Mouse (Mus musculus): ENCODE measurements around the gene Mast3. TPM values are rescaled to one million over a fixed set of nuclear protein-coding genes. Genes with fewer than 3 reads are reported as not detected.

The Mast3 gene
- polyA plus RNA-seq, 1 experiment, result 71.9 TPM

DNA sequence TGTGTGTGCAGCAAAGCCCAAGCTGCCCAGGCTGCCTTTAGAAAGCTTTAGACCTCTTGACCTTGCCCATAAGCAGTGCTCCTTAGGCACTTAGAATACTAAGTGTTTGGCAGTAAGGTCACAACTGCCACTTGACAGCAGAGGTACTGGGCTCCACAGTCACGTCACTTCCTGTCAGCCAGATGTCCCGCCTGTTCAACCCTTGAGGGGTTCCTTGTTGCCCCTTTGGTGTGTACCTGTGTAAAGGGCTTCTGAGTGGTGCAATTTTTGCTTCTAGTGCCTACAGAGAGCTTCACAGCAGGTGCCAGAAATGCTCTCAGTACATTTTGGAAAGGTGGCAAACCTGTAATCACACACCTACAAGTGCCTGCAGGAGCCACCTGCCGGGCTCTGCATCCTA, 66.6 kb downstream of the Mast3 start:
- WGBS, result 49% methylated on average over 3 of the region's 3 CpGs
- peaks cover 16% of the 10 kb centered on the region for H3K27me3 ChIP-seq (ENCODE audit: control insufficient read depth, insufficient read depth, low read length)
- no peak for TF ChIP-seq POLR2A (IDR thresholded peaks at IDR 0.05; ENCODE audit: low read depth, low read length)
- TF ChIP-seq CTCF (IDR thresholded peaks at IDR 0.05; ENCODE audit: extremely low read depth, insufficient read length, insufficient replicate concordance, low read depth, low read length), result no peak
- H3K4me1 ChIP-seq (ENCODE audit: control insufficient read depth, insufficient read depth, insufficient read length, low read length), result no peaks in the 10 kb centered on the region; the same call in 1 of the 2 replicates
- no peaks in the 10 kb centered on the region for H3K36me3 ChIP-seq (ENCODE audit: control insufficient read depth, insufficient read depth, low read length)
- no peak overlapping the region for H3K27ac ChIP-seq (ENCODE audit: insufficient read depth, low read depth, low read length)
- no peak overlapping the region for H3K4me3 ChIP-seq (ENCODE audit: low read depth, low read length)

DNA sequence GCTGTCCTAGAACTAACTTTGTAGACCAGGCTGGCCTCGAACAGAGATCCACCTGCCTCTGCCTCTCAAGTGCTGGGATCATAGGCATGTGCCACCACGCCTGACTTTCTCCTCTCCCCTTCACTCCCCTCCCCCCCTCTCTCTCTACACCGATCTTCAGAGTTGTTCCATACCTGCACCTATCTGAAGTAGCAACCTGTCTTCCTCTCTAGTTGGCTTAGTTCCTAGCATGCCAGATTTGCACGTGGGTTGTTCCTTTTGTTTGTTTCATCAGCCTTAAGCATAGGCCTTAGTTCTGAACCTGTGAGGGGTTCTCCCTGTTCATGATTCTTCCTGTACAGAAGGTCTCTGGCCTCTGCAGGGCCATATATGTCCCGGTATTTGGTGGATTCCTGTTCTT, 67.1 kb downstream of the Mast3 start:
- Histone ChIP-seq H3K36me3 (ENCODE audit: control insufficient read depth, insufficient read depth, low read length) (no peaks in the 10 kb centered on the region), H3K27me3 (ENCODE audit: control insufficient read depth, insufficient read depth, low read length) (peaks cover 11% of the 10 kb centered on the region), H3K27ac (ENCODE audit: insufficient read depth, low read depth, low read length) (no peak overlapping the region), H3K4me1 (ENCODE audit: control insufficient read depth, insufficient read depth, insufficient read length, low read length) (no peaks in the 10 kb centered on the region), H3K4me3 (ENCODE audit: low read depth, low read length) (no peak overlapping the region)
- 60% methylated on average over 5 of the region's 5 CpGs for WGBS
- TF ChIP-seq POLR2A (IDR thresholded peaks at IDR 0.05; ENCODE audit: low read depth, low read length), result no peak
- no peak for TF ChIP-seq CTCF (IDR thresholded peaks at IDR 0.05; ENCODE audit: extremely low read depth, insufficient read length, insufficient replicate concordance, low read depth, low read length)

GRCm38 (mm10) chr8:70730956-70731355, 73.9 kb downstream of the Mast3 start:
- Histone ChIP-seq H3K27ac (ENCODE audit: insufficient read depth, low read depth, low read length) (no peak overlapping the region), H3K4me3 (ENCODE audit: low read depth, low read length) (no peak overlapping the region), H3K36me3 (ENCODE audit: control insufficient read depth, insufficient read depth, low read length) (no peaks in the 10 kb centered on the region), H3K27me3 (ENCODE audit: control insufficient read depth, insufficient read depth, low read length) (peaks cover 5% of the 10 kb centered on the region), H3K4me1 (ENCODE audit: control insufficient read depth, insufficient read depth, insufficient read length, low read length) (peaks cover 6% of the 10 kb centered on the region; the same call in 1 of the 2 replicates)
- TF ChIP-seq POLR2A (IDR thresholded peaks at IDR 0.05; ENCODE audit: low read depth, low read length), result no peak
- no peak for TF ChIP-seq CTCF (IDR thresholded peaks at IDR 0.05; ENCODE audit: extremely low read depth, insufficient read length, insufficient replicate concordance, low read depth, low read length)
- WGBS, result 83% methylated on average over 4 of the region's 4 CpGs

DNA sequence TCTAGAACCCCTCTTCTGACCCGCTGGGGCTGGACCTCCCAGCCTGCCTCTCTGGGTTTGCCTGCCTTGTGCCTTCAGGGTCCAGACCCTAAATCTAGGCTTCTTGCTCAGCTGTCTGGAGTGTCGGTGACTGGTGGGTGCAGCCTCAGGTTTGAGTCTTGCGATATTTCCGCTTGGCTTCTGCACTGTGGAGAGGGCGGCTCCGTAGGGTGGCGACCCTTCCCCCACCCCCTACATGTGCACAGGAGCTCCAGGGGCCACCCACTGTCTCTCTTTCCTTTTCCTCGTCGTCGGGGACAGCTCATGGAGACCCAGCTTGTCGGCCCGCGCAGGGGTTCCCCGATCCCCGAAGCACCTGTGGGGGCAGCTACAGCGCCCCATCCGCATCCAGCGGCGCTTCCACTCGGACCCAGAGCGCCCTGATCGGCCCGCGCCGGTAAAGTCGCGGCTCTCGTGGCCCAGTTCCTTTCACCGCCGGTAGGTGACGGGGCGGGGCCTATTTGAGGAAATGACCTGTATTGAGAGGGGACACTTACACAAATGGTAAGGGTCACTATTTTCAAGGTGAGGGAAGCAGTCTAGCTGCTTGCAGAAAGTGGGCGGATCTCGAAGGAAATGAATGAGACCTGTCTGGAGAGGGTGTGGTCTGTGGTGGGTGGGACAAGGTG, 74.9 kb downstream of the Mast3 start:
- Histone ChIP-seq H3K36me3 (ENCODE audit: control insufficient read depth, insufficient read depth, low read length) (no peaks in the 10 kb centered on the region), H3K4me1 (ENCODE audit: control insufficient read depth, insufficient read depth, insufficient read length, low read length) (peaks cover 6% of the 10 kb centered on the region; the same call in 1 of the 2 replicates), H3K4me3 (ENCODE audit: low read depth, low read length) (peak overlapping the region; percentile 39), H3K27ac (ENCODE audit: insufficient read depth, low read depth, low read length) (no peak overlapping the region), H3K27me3 (ENCODE audit: control insufficient read depth, insufficient read depth, low read length) (peaks cover 3% of the 10 kb centered on the region; the same call in 1 of the 2 replicates)
- TF ChIP-seq CTCF (IDR thresholded peaks at IDR 0.05; ENCODE audit: extremely low read depth, insufficient read length, insufficient replicate concordance, low read depth, low read length) (peak; percentile 46; the same call in 1 of the 2 replicates), POLR2A (IDR thresholded peaks at IDR 0.05; ENCODE audit: low read depth, low read length) (no peak)
- WGBS, result 3% methylated on average over 34 of the region's 34 CpGs

Other genes with a start within 250 kb of the Mast3 start
- 61.8 and 92.4 TPM in 2 replicates for gene Isyna1, start 210.7 kb downstream of the Mast3 start, polyA plus RNA-seq (2012; rRNA removed)
- 81.7 and 138 TPM in 2 replicates for gene Ssbp4, start 196.2 kb downstream of the Mast3 start, polyA plus RNA-seq (2012; rRNA removed)
- 6.7 and 7.1 TPM in 2 replicates for gene Lrrc25, start 188.9 kb downstream of the Mast3 start, polyA plus RNA-seq (2012; rRNA removed)
- gene Gdf15, start 172.6 kb downstream of the Mast3 start, polyA plus RNA-seq (2012; rRNA removed), result 4.1 and 6.7 TPM in 2 replicates
- 49.5 and 129 TPM in 2 replicates for gene Pgpep1, start 144.7 kb downstream of the Mast3 start, polyA plus RNA-seq (2012; rRNA removed)
- 109 and 152 TPM in 2 replicates for gene Lsm4, start 131.8 kb downstream of the Mast3 start, polyA plus RNA-seq (2012; rRNA removed)
- gene Jund, start 106.1 kb downstream of the Mast3 start, polyA plus RNA-seq (2012; rRNA removed), result 419 and 1,098 TPM in 2 replicates
- 0.03 and 0.05 TPM in 2 replicates for gene Iqcn, start 101.6 kb downstream of the Mast3 start, polyA plus RNA-seq (2012; rRNA removed)
- 42.0 and 73.6 TPM in 2 replicates for gene Gm3336, start 86.5 kb downstream of the Mast3 start, polyA plus RNA-seq (2012; rRNA removed)
- 6.5 and 6.8 TPM in 2 replicates for gene Pde4c, start 81.3 kb downstream of the Mast3 start, polyA plus RNA-seq (2012; rRNA removed)
- 14.9 and 26.3 TPM in 2 replicates for gene Rab3a, start 50.4 kb downstream of the Mast3 start, polyA plus RNA-seq (2012; rRNA removed)
- gene Mpv17l2, start 44.1 kb downstream of the Mast3 start, polyA plus RNA-seq (2012; rRNA removed), result 190 and 222 TPM in 2 replicates
- gene Pik3r2, start 28.3 kb downstream of the Mast3 start, polyA plus RNA-seq (2012; rRNA removed), result 129 and 414 TPM in 2 replicates
- gene Il12rb1, start 3.4 kb upstream of the Mast3 start, polyA plus RNA-seq (2012; rRNA removed), result 2.5 and 5.4 TPM in 2 replicates
- gene Arrdc2, start 34.7 kb upstream of the Mast3 start, polyA plus RNA-seq (2012; rRNA removed), result 26.1 and 49.9 TPM in 2 replicates
- gene Kcnn1, start 58.2 kb upstream of the Mast3 start, polyA plus RNA-seq (2012; rRNA removed), result 0.90 and 2.9 TPM in 2 replicates
- 35.9 and 64.7 TPM in 2 replicates for gene Ccdc124, start 68.9 kb upstream of the Mast3 start, polyA plus RNA-seq (2012; rRNA removed)
- gene Slc5a5, start 87.7 kb upstream of the Mast3 start, polyA plus RNA-seq (2012; rRNA removed), result 0.41 and 24.2 TPM in 2 replicates
- 2,725 and 5,728 TPM in 2 replicates for gene Rpl18a, start 92.4 kb upstream of the Mast3 start, polyA plus RNA-seq (2012; rRNA removed)
- gene Map1s, start 100.9 kb upstream of the Mast3 start, polyA plus RNA-seq (2012; rRNA removed), result 21.9 and 32.9 TPM in 2 replicates

Data from small intestine, adult 2 months (tissue).